Mouse (Mus musculus): ENCODE results near the gene Crat.

The Crat gene

GRCm38 (mm10) chr2:30366203-30366602, 49.4 kb downstream of the Crat start:
- DNase-seq (ENCODE audit: low spot score) = no peak

GRCm38 (mm10) chr2:30365281-30366069, 50.1 kb downstream of the Crat start:
- DNase-seq (ENCODE audit: low spot score) = no peak

- DNase-seq (ENCODE audit: low spot score) = peak; percentile 98
These were observed 51.6 kb downstream of the Crat start, which contains the start of gene Miga2 for GRCm38 (mm10) chr2:30363773-30364650. Gene Miga2, plus strand, starts transcription at chr2:30364233.

- no peak for DNase-seq (ENCODE audit: low spot score)
These were observed 52.7 kb downstream of the Crat start for GRCm38 (mm10) chr2:30362865-30363264.

GRCm38 (mm10) chr2:30360626-30361025, 55.0 kb downstream of the Crat start:
- no peak for DNase-seq (ENCODE audit: low spot score)

- DNase-seq (ENCODE audit: low spot score) = peak; percentile 83
These were observed 56.8 kb downstream of the Crat start, which contains the start of gene Sh3glb2 for GRCm38 (mm10) chr2:30358533-30359531. Gene Sh3glb2, minus strand, starts transcription at chr2:30359337.

GRCm38 (mm10) chr2:30357552-30358510, 57.8 kb downstream of the Crat start:
- no peak for DNase-seq (ENCODE audit: low spot score)

GRCm38 (mm10) chr2:30356906-30357305, 58.7 kb downstream of the Crat start:
- DNase-seq (ENCODE audit: low spot score) = no peak

GRCm38 (mm10) chr2:30356266-30356665, 59.3 kb downstream of the Crat start:
- DNase-seq (ENCODE audit: low spot score) = no peak

GRCm38 (mm10) chr2:30355861-30356260, 59.8 kb downstream of the Crat start:
- no peak for DNase-seq (ENCODE audit: low spot score)

- no peak for DNase-seq (ENCODE audit: low spot score)
These were observed 64.5 kb downstream of the Crat start for GRCm38 (mm10) chr2:30351149-30351548.

Measured in spleen, adult 12 weeks (tissue).